Mouse (Mus musculus) liver, embryonic 14.5 days (tissue): Measurements from ENCODE around the gene Col16a1.

ENCODE experiments used
- CTCF ChIP-seq: IDR thresholded peaks from 2 replicates; pipeline ENCODE4 v1.5.1; 2016; ENCODE audit warnings: antibody characterized with exemption, low read depth, control low read depth
- EP300 ChIP-seq: IDR thresholded peaks from 2 replicates; pipeline ENCODE4 v1.6.1; 2016; ENCODE audit warnings: antibody characterized with exemption, low read depth

GRCm38 (mm10) chr4:130123020-130123419 is 75.4 kb downstream of the Col16a1 start:
- no peak for TF ChIP-seq CTCF
- TF ChIP-seq EP300, result no peak
